Mouse (Mus musculus) cortical plate, adult 2 months (tissue): ENCODE data around the gene C530025M09Rik.

Experiments used
- CTCF ChIP-seq: fragments of 200-500 bp; IDR thresholded peaks from 2 replicates; pipeline ENCODE4 v1.5.1; 2011; ENCODE audit warnings: mild to moderate bottlenecking, control low read depth, low read length; ENCODE audit not compliant: insufficient read depth; ENCODE audit errors: extremely low read depth
- POLR2A ChIP-seq: fragments of 200-500 bp; IDR thresholded peaks from 2 replicates; pipeline ENCODE4 v1.6.1; 2011; ENCODE audit warnings: mild to moderate bottlenecking, low read length, control low read depth; ENCODE audit not compliant: insufficient read depth; ENCODE audit errors: extremely low read depth

GRCm38 (mm10) chr2:149861002-149861401, 30.0 kb upstream of the C530025M09Rik start:
- no peak for TF ChIP-seq CTCF
- TF ChIP-seq POLR2A = no peak
